Mouse (Mus musculus): ENCODE results near the gene Psmb2.

Psmb2 gene

DNA sequence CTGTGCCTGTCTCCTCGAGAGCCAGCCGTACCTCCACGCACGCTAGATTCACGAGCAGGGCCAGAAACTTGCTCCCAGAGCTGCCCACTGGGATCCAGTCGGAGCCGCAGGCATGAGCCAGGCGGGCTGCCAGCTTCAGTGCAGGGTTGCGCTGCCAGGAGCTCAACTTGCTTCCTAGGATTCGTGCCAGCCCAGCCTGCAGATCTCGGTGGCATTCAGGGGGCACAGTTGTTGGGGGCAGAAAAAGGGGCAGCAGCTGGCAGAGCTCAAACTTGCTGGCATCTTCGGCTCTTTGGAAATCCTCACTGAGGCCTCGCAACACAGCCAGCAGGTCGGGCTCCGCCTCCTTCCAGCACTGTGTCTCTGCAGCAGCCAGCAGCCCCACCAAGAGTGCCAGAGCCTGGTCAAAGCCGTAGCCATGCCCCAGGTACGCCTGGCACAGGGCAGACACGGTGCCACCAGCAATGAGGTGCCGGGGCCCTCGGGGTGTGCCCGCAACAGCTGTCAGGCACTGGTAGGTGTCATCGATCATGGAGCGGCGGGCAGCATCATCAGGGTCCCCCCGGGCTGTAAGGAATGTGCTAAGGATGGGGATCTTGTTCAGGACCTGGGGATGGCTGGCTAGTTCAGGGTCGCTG is 72.7 kb downstream of the Psmb2 start:
- in situ Hi-C loops (cut with MboI; ENCODE audit: unreplicated experiment in 2 of 2): loop anchor here in 1 of 2 experiments (10.0 kb wide), 1 partner anchor 495 kb away; the partner anchor contains the start of gene Smim12

DNA sequence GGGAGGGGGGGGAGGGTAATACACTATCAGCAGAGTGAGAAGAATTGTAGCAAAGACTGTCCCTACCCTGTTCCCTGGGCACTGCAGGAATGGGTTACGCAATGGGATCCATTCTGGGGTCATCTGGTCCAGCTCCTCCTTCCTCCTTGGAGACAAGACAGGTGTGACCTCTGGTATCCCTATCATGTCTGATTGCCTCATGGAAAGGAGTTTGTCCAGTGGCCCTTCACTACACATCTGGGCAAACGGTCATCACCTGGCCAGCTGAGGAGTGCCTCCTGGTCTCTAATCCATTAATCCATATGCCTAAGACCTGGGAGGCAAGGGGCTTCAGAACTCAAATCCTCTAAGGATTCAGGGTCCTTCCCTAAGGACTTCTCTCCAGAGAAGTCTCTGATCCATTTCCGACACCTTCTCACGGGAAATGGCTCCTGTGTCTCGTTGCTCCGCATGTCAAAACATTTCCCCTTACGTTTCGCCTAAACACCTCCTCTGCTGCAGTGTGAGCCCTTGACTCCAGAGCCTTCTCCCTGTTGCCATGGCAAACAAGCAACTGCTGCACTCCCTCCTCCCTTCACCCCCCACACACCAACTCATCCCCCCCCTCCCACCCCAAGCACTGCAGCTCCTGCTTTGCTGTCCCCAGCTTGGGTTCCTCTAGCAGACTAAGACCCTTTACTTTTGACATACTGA is 73.6 kb downstream of the Psmb2 start:
- in situ Hi-C loops (cut with MboI; ENCODE audit: unreplicated experiment in 2 of 2): loop anchor here in 1 of 2 experiments (10.0 kb wide), 1 partner anchor 494 kb away; the partner anchor contains the start of gene Smim12

DNA sequence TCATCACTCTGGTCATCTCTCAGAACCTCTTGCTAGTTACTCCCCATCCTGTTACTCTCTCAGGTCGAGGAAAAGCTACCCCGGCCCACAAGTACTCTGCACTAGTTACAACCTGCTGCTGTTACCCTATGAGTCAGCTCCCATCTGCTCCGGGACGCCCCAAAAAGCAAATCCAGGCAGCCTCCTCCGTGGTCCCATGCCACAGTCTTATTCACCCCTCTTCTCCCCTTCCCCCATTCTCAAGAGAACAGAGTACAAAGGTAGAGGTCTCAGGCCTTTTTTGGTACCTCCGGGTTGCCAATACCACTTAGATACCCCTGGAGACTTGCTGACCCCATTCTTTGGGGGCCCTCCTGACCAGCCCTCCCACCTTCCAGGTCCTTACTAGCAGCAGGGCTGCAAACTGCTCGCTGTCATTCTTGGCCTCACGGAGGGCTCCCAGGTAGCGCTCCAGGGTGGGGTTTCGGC is 74.2 kb downstream of the Psmb2 start:
- in situ Hi-C loops (cut with MboI; ENCODE audit: unreplicated experiment in 2 of 2): loop anchor here in 1 of 2 experiments (10.0 kb wide), 1 partner anchor 493 kb away; the partner anchor contains the start of gene Smim12

DNA sequence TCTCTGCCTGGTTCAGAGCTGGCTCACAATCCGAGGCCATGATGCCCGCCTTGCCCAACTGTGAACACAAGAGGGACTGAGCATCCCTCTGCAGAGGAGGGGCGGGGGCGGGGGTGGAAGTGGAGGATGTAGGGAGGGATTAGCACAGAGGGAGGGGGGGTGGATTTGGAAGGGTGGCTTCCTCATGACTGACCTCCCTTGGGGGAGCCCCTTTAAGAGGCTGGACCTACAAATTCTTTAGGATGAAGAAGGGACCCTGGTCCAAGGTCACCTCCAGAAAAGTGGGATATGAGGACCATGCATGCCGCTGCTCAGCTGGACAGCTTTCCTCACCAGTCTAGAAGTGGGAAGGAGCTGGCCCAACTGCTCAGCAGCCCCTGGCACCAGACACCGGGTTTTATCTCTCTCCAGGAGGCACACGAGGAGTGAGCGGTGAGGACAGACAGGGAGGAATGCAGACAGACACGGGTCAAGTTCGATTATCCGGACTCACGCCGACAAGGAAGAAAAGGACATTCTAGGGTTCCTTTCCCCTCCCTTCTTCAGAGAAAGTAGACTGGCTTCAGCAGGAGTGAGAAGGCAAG is 74.7 kb downstream of the Psmb2 start:
- in situ Hi-C loops (cut with MboI; ENCODE audit: unreplicated experiment in 2 of 2): loop anchor here in 1 of 2 experiments (10.0 kb wide), 1 partner anchor 493 kb away; the partner anchor contains the start of gene Smim12

DNA sequence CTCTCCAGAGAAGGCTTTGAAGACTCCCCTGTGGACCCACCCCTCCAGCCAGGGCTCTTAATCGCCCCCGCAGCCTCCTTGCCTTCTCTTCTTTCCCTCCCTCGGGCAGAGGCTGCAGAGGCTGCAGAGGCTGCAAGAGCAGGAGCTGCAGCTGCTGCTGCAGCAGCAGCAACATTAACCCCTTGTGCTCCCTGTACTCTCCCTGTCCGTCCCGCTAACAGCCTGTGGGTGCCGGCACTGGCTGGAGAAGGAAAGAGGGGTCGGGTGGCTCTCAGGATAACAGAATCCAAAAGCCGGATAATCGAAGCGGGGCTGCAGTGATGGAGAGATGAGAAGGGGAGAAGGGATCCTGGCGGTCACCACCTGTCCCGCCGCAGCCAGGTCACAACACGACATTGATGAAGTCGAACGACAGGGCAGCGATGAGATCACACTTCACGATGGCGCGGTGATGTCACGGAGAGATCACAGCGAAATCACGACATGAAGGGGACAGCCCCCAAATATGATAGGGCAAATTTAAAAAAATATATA is 75.2 kb downstream of the Psmb2 start:
- in situ Hi-C loops (cut with MboI; ENCODE audit: unreplicated experiment in 2 of 2): loop anchor here in 1 of 2 experiments (10.0 kb wide), 1 partner anchor 492 kb away; the partner anchor contains the start of gene Smim12

DNA sequence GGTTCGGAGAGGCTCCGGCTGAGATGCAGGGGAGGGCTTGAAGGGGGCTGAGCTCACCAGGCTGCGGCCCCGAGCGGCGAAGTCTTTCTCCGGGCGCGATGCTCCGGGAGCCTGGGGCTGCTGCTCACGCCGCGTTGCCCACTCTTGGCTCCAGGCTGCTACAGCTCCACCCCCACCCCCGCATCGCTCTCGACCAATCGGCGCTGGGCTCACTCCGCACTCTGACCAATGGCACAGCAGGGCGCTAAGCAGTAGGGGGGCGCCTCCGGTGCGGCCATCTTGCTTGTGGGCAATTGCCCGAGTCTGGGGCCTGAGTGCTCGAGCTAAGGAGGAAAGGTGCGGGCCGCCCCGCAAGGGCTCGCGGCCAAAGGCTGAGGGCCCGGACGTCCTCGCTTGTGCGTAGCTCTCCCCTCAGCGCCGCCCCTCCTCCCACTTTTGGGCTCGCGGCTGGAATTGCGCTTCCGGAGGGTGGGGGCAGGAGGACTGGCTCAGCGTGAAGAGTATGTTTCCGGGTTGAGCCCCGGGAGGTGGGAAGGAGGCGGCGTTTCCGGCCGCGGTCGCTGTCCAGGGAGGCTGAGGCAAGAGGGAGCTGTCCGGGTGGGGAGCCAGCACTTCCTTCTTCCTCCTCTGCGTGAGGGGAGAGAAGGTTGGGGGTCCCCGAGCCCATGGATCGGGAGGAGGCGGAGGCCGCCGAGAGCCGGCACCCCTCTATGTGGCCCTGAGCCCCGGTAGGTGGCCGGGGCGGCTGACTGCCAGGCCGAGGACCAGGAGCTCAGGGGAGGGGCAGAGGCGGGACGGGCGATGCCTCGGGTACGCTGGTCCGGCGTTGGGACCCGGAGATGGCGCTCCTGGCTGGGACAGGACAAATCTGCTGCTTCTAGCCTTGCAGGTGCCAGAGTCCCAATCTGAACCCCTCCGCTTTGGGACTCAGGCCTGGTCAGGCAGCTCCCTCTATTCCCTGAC is 76.1 kb downstream of the Psmb2 start, which contains the start of the genes Ncdn and AU040320:
Gene Ncdn, minus strand, starts transcription at position 171 of the 963 bp plus-strand sequence.
Gene AU040320, plus strand, starts transcription at position 277 of the 963 bp plus-strand sequence.
- in situ Hi-C loops (cut with MboI; ENCODE audit: unreplicated experiment in 2 of 2): loop anchor here in 1 of 2 experiments (10.0 kb wide), 1 partner anchor 491 kb away; the partner anchor contains the start of gene Smim12

DNA sequence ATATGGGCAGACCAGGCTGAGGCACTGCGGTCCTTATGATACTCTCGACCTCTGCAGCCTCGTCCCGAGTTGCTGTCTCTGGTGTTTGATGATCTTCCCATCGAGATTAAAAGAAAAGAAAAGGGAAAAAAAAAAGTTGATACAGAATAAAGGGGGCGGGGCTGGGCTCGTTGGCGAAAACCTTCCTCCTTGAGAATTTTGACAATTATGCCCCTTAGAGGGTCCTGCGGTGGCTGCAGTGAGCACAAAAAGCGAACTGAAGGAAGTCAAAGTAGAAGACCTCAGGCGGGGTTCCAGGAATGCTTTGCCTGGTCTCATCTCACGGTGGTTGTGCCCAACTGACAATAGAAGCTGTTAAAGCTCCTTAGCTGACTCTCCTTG is 76.8 kb downstream of the Psmb2 start:
- in situ Hi-C loops (cut with MboI; ENCODE audit: unreplicated experiment in 2 of 2): loop anchor here in 1 of 2 experiments (10.0 kb wide), 1 partner anchor 491 kb away; the partner anchor contains the start of gene Smim12

DNA sequence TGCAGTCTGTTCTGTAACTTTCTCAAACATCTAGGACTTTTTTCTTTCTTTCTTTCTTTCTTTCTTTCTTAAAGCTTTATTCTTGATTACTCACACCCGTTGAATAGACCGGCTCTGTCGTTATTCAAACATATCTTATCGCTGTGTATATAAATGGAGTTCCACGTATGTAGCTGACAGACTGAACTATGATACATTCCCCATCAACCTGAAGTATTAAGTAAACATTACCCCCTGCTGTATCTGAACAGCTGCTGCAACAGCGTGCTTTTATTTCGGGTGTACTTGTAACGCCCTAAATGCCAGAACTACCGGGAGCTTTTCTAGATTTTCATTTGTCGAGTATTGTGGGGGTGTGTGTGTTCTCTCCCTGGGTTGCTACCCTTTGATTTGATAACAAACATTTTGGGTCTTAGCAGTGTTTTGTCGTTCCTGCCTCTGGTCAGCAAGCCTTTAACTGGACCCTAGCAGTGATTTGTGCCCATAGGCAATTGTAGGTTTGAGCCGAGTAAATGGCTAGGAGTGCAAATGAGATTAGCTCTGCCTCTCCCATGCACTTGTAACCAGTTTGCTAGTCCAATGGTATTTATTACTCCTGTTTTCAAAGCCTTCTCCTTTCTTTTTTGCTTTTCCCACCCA is 77.4 kb downstream of the Psmb2 start:
- in situ Hi-C loops (cut with MboI; ENCODE audit: unreplicated experiment in 2 of 2): loop anchor here in 1 of 2 experiments (10.0 kb wide), 1 partner anchor 490 kb away; the partner anchor contains the start of gene Smim12

DNA sequence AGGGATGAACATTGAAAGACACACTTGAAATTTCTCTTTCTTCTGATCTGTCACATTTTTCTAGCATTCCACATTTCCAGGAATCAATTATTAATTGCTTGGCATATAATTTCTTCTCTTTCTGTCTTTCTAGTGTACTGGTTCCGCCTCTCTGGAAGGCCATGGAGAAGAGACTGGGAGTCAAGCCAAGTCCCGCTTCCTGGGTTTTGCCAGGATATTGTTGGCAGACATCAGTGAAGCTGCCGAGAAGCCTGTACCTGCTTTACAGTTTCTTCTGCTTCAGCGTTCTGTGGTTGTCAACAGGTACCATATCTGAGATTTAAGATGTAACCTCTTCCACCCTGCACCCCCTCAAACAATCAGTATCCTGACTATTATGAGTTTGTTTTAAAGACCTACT is 79.3 kb downstream of the Psmb2 start:
- in situ Hi-C loops (cut with MboI; ENCODE audit: unreplicated experiment in 2 of 2): loop anchor here in 1 of 2 experiments (10.0 kb wide), 1 partner anchor 488 kb away; the partner anchor contains the start of gene Smim12

DNA sequence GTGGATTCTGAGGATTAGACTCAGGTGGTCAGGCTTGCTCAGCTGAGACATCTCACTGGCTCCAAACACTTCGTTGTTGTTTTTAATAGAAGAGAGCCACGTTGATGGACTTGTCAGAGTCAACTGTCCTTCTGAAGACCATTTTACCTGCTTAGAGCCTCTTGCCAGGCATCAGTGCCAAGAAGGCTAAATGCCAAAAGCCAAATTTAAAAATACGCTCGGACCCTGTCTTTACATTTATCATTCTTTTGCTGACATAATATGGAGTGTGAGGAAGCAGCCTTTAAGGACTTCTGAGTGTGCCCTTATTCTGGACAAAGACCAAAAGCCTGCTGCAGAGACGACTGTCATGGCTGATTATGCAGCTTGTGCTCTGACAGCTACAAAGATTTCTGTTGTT is 80.9 kb downstream of the Psmb2 start:
- in situ Hi-C loops (cut with MboI; ENCODE audit: unreplicated experiment in 2 of 2): loop anchor here in 1 of 2 experiments (10.0 kb wide), 1 partner anchor 487 kb away; the partner anchor contains the start of gene Smim12
